Mouse (Mus musculus) cerebellum, adult 2 months (tissue): ENCODE measurements around the gene Slc6a16. TPM values are rescaled to one million over a fixed set of nuclear protein-coding genes. Genes with fewer than 3 reads are reported as not detected.

Experiments
- DNase-seq, 2 experiments: peaks; one replicate each; pipeline ENCODE4 v3.0.0; 2021
- H3K27ac ChIP-seq: fragments of 200-500 bp; 2 replicates; pipeline ENCODE4 v1.5.1; 2012; ENCODE audit warnings: low read length, control low read depth, inconsistent platforms; ENCODE audit not compliant: insufficient read depth
- H3K27me3 ChIP-seq: fragments of 200-500 bp; 2 replicates; pipeline ENCODE4 v1.6.1; 2012; ENCODE audit warnings: inconsistent platforms, mild to moderate bottlenecking, low read length, moderate library complexity; ENCODE audit not compliant: control insufficient read depth, insufficient read depth
- H3K4me1 ChIP-seq: fragments of 200-500 bp; 2 replicates; pipeline ENCODE4 v1.6.1; 2011; ENCODE audit warnings: low read length; ENCODE audit not compliant: control insufficient read depth, insufficient read depth
- H3K4me3 ChIP-seq: fragments of 200-500 bp; replicated peaks from 2 replicates; pipeline ENCODE3; 2011; ENCODE audit warnings: mild to moderate bottlenecking, low read depth, low read length, control low read depth; ENCODE audit not compliant: insufficient read depth
- CTCF ChIP-seq: fragments of 200-500 bp; IDR thresholded peaks from 2 replicates; pipeline ENCODE4 v1.5.1; 2011; ENCODE audit warnings: low read depth, mild to moderate bottlenecking, control low read depth, low read length, moderate library complexity, borderline replicate concordance; ENCODE audit not compliant: insufficient read depth
- POLR2A ChIP-seq: fragments of 200-500 bp; IDR thresholded peaks from 2 replicates; pipeline ENCODE4 v1.6.1; 2011; ENCODE audit warnings: low read length, control low read depth, borderline replicate concordance; ENCODE audit not compliant: insufficient read depth
- WGBS: fragments of 180-500 bp; shearing (Covaris S2); methylation state at CpG from one replicate; pipeline ENCODE4 v1.1.7; 2018; 5-methylcytosine and 5-hydroxymethylcytosine counted together
- polyA plus RNA-seq: library from polyadenylated mRNA; depleted of rRNA; stranded (reverse); fragments of >200 nt; gene quantifications from 2 replicates; pipeline ENCODE4 v1.2.3, GENCODE M21; 2012

Gene Slc6a16
- polyA plus RNA-seq, 1 experiment: 3.1 TPM

GRCm38 (mm10) chr7:45228548-45228947 lies 12.3 kb upstream of the Slc6a16 start:
- WGBS: 57% methylated on average over 18 of the region's 18 CpGs
- no peak overlapping the region for H3K4me3 ChIP-seq
- DNase-seq: no peak
- TF ChIP-seq POLR2A (no peak), CTCF (no peak)
- no peaks in the 10 kb centered on the region for H3K27me3 ChIP-seq
- H3K27ac ChIP-seq: no peak overlapping the region
- peaks cover 1% of the 10 kb centered on the region for H3K4me1 ChIP-seq

DNA sequence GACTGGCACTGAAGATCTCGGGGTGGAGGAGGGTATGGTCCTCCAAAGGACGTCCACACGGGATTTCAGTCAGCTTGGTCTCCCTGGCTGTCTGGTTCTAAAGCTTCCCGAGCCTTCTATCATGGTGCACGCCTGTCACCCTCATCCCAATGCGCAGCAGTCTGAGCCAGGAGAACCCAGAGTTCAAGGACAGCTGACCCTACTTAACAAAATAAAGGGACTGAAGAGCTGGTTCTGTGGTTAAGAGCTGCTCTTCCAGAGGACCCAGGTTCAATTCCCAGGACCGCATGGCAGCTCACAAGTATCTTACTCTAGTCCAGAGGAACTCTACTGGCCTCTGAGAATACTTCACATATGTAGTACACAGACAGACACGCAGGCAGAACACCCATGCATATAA lies 11.8 kb upstream of the Slc6a16 start:
- WGBS: 90% methylated on average over 8 of the region's 8 CpGs
- peaks cover 6% of the 10 kb centered on the region for H3K4me1 ChIP-seq
- no peak overlapping the region for H3K27ac ChIP-seq
- no peak for TF ChIP-seq CTCF
- no peak for TF ChIP-seq POLR2A
- no peak overlapping the region for H3K4me3 ChIP-seq
- no peak for DNase-seq
- H3K27me3 ChIP-seq: no peaks in the 10 kb centered on the region

- H3K4me1 ChIP-seq: peaks cover 6% of the 10 kb centered on the region
- no peak for TF ChIP-seq POLR2A
- TF ChIP-seq CTCF: no peak
- H3K27me3 ChIP-seq: no peaks in the 10 kb centered on the region
- no peak overlapping the region for H3K27ac ChIP-seq
- no peak overlapping the region for H3K4me3 ChIP-seq
- DNase-seq: no peak
- 71% methylated on average over 7 of the region's 7 CpGs for WGBS
Observed at GRCm38 (mm10) chr7:45229459-45230203, 11.3 kb upstream of the Slc6a16 start.

GRCm38 (mm10) chr7:45231192-45231591 lies 9.7 kb upstream of the Slc6a16 start:
- 73% methylated on average over 12 of the region's 12 CpGs for WGBS
- DNase-seq: no peak

DNA sequence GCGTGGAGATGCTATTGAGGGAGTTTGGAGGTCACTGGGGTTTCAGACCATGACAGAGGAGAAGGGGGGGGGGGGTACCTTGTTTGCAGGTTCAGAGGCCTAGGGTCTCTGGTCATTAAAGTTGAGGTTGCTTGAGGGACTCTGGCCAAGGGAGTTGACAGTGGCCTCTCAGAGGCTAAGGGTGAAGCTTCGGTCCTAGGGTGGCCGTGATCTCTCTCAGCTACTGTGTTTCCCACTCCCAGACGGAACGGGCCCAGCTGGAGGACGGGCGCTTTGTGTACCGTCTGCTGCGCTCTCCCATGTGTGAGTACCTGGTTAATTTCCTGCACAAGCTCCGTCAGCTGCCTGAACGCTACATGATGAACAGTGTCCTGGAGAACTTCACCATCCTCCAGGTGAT lies 8.9 kb upstream of the Slc6a16 start:
- no peaks in the 10 kb centered on the region for H3K27me3 ChIP-seq
- H3K4me3 ChIP-seq: no peak overlapping the region
- DNase-seq: no peak
- no peak overlapping the region for H3K27ac ChIP-seq
- TF ChIP-seq CTCF: no peak
- TF ChIP-seq POLR2A: no peak
- WGBS: 84% methylated on average over 11 of the region's 11 CpGs
- H3K4me1 ChIP-seq: peaks cover 6% of the 10 kb centered on the region

More at GRCm38 (mm10) chr7:45231192-45231591, 9.7 kb upstream of the Slc6a16 start:
- H3K27ac ChIP-seq: no peak overlapping the region
- peaks cover 6% of the 10 kb centered on the region for H3K4me1 ChIP-seq
- no peaks in the 10 kb centered on the region for H3K27me3 ChIP-seq
- H3K4me3 ChIP-seq: no peak overlapping the region
- no peak for TF ChIP-seq CTCF
- TF ChIP-seq POLR2A: no peak

- Histone ChIP-seq H3K4me1 (peaks cover 6% of the 10 kb centered on the region), H3K4me3 (no peak overlapping the region), H3K27ac (no peak overlapping the region), H3K27me3 (no peaks in the 10 kb centered on the region)
- no peak for DNase-seq
- no peak for TF ChIP-seq POLR2A
- no peak for TF ChIP-seq CTCF
- WGBS: 62% methylated on average over 13 of the region's 13 CpGs
Observed at GRCm38 (mm10) chr7:45232716-45233465, 8.0 kb upstream of the Slc6a16 start.

- DNase-seq: peak; percentile 29 to 32
- Histone ChIP-seq H3K4me3 (no peak overlapping the region), H3K4me1 (peaks cover 6% of the 10 kb centered on the region), H3K27me3 (no peaks in the 10 kb centered on the region), H3K27ac (no peak overlapping the region)
- no peak for TF ChIP-seq CTCF
- TF ChIP-seq POLR2A: no peak
- 25% methylated on average over 20 of the region's 20 CpGs for WGBS
Observed at GRCm38 (mm10) chr7:45233580-45234332, 7.1 kb upstream of the Slc6a16 start.

GRCm38 (mm10) chr7:45234333-45234841 lies 6.5 kb upstream of the Slc6a16 start:
- no peak overlapping the region for H3K4me3 ChIP-seq
- WGBS: 47% methylated on average over 29 of the region's 29 CpGs
- no peak overlapping the region for H3K27ac ChIP-seq
- H3K27me3 ChIP-seq: no peaks in the 10 kb centered on the region
- H3K4me1 ChIP-seq: peaks cover 6% of the 10 kb centered on the region
- no peak for DNase-seq
- TF ChIP-seq CTCF: no peak
- no peak for TF ChIP-seq POLR2A
